Mouse (Mus musculus) spleen, postnatal 10 days (tissue): ENCODE measurements around the gene Mark1.

Source experiments
- DNase-seq, 2 experiments: peaks; one replicate each; pipeline ENCODE4 v3.0.0; 2021 to 2022; ENCODE audit warnings: low spot score in 2 of 2

Gene Mark1

DNA sequence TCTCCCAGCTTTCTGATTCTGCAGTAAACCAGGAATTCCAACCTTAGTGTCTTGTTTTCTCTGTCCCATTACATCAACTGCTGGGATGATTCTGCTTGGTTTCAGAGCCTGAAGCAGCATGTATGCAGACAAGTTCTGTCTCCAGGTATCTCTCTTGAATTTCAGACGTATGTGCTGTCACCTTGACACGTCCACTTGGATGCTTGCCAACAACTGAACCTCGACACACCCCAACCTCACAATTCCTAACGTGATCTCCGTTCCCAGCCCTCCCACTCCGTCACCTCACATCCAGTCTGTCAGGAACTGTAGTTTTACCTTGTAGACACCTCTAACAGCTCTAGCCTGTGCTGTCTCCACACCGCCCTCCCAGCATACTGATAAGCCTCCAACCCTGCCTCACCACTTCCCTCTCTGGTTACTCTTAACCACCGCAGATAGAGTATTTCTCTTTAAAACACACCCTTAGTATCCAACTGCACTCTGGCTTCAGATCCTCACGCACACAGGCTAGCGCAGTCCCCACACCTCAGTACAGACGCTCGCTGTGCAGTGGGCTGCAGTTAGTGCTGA lies 36.2 kb downstream of the Mark1 start:
- DNase-seq = no peak

DNA sequence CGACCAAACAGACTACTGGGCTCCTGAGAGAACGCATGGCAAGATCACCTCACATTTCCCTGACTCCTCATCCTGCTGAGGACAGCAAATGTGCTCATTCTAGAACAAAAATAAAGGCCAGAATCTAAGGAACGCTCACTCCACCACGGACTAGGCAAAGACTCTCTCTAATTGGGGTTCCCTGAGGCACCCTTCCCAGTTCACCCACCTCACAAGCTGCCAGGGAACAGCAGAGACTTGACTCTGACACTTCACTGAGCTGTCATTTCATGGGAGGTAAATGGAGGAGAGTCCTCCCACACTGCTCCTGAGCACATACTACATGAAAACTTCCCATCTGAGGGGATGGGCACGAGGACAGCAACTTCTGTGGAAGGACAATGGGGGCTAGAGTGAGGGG lies 37.5 kb downstream of the Mark1 start:
- DNase-seq = no peak

DNA sequence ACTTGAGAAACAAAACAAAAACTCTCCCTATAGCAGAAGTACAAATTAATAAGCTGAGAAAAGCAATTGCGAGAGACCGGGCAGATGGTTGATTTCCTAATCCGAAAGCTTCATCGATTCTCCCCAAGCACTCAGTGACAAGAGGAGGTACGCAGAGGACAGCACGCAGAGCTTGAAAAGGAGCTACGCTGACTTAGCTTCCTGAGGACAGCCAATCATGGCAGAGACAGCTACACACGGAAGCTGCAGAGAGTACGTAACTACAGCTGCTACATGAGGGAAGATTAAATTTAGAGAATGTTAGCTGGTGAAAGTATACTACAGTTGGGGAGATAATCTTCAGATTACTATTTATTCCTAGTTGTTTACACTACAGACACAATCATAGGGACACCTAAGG lies 40.6 kb downstream of the Mark1 start:
- no peak for DNase-seq

DNA sequence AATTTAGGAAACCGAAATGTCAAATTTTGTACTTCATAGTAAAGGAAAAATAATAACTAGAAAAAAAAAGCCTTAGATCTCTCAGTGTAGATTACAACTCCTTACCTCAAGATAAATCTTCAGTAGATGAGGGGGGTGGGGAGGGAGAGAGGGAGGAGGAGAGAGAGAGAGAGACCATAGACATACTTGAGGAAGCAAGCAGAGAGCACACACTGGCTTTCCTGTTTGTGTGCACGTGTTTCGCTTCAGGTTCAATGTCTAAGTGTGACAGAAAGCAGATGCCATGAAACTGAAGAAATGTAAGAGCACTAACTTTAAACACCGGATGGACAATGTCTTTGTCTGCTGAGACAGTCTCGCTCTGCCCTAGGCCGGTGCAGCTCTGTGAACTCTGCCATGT lies 41.0 kb downstream of the Mark1 start:
- no peak for DNase-seq

DNA sequence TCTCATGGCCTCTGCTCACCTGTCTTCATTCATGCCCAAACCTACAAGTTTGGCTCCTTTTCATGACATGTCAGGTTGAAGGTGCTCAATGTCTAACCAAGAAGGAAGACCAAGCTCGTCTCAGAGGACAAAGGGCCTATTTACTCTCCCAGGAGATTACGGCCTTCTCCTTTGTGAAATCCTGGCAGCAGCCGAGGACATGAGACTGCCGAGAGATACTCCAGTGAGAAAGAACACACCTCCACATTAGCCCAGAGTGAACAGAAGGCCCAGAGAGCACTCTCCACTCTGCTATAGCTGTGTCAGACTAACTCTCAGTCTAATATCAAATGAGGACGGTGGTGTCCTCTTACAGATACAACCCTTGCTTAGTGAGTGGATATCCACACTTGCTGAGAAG lies 47.6 kb downstream of the Mark1 start:
- no peak for DNase-seq

DNA sequence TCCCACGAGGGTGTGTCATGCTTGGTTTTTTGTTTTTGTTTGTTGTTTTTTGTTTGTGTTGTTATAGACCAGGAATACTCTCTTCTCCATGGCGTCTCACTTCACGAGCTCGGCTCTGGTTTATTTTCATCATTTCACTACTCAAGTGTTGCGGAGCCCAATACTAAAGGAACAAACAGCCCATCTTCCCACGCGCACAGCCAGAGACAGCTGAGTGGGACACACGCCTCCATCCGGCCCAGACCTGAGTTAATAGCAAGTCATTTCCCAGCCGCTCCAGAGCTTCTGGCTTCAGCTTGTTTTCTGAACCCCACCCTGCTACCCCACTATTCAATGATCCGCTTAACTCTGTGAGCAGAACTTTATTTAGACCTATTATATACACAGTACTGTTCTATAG lies 48.3 kb downstream of the Mark1 start:
- DNase-seq = no peak

DNA sequence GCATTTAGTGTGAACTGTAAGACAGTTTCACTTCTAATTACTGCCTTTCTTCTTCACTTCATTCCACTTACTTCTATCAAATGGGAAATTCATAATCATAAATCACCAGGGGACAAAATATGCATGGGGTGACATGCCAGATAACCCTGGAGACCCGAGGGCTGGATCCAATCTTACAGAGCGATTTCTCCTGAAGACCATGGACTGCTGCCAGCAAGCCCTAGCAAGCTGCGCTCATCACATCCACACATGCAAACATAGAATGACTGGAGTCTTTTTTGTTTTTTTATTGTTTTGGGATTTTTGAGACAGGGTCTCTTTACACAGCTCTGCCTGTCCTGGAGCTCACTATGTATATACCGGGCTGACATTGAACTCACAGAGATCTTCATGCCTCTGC lies 61.3 kb downstream of the Mark1 start:
- DNase-seq = no peak

DNA sequence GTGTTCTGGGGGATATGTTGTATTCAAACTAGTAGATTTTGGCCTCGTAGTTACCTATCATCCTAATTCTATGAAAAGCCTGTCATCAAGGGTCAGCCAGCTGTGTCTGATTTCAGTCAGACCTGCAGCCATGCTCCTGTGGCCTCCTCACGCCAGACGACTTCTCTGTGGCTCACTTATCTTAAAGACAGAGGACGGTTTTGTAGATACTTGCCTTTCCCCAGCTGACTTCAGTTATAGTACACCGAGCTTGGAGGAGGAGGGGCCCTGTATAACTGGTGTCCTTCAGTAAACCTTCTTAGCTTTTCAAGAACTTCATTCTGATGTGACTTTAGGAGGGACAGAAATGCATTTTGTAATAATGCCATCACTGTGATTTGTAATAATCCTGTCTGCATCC lies 63.4 kb downstream of the Mark1 start:
- no peak for DNase-seq

DNA sequence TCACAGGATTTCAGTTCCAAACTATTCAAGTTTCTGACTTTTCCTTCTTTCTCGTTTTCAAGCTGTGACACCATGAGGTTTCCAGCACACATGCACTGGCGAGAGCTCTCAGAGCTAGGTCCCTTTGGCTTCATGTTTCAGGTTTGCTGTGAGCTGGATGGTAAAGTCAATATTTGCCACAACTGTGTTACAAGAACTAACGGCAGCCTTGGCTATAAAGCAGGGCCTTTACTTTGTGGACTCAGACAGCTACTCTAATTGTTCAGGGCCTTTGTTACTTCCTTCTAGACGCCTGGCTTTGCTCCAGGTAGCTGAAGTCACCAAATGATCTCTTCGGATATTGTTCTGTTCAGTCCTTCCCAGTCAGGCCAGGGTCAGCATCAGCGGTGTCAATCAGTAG lies 63.9 kb downstream of the Mark1 start:
- no peak for DNase-seq

DNA sequence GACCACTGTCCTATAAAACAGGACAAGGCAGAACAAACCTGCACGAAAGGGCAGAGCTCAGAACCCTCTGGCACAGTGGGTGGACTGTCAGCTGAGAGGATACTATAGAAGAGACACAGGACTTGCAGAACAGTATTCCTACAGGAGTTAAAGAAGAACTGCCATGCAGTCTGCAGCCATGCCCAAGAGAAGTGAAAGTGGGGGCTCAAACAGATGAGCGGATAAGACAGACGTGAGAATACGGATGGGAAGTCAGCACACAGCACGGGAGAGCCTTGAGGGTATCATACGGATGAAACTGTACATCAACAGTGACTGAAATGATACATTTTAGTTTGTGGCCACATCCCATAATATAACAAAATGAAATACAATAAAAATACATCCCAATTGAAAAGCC lies 68.3 kb downstream of the Mark1 start:
- DNase-seq = no peak

DNA sequence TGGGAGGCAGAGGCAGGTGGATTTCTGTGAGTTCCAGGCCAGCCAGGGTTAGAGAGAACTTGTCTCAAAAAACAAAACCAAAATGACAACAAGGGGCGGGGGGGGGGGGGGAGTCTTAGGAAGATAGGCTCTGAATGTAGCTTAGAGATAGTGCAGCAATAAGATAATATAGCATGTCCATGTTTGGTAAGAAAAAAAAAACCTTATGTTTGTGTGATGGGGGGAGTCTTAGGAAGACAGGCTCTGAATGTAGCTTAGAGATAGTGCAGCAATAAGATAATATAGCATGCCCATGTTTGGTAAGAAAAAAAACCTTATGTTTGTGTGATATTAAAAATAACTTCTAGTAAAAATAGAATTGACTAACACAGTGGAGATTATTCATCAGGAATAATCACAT lies 71.0 kb downstream of the Mark1 start:
- DNase-seq = no peak

DNA sequence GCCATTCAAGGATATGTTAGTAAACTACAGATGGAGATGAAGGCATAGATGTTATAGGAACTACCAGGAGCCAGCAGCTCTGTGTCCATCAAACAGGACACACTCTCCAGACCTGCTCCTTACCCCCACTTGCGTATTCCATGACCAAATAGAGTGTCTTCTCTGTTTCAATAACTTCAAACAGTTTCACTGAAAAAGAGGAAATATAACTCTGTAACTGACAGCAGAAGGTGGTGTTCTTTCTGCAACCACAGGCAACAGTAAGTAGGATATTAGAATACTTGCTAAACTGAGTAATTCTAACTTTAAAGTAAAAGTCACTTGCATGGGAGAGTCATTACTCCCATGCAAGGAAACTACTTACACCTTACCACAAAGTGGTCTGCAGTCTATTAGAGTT lies 71.5 kb downstream of the Mark1 start:
- no peak for DNase-seq

DNA sequence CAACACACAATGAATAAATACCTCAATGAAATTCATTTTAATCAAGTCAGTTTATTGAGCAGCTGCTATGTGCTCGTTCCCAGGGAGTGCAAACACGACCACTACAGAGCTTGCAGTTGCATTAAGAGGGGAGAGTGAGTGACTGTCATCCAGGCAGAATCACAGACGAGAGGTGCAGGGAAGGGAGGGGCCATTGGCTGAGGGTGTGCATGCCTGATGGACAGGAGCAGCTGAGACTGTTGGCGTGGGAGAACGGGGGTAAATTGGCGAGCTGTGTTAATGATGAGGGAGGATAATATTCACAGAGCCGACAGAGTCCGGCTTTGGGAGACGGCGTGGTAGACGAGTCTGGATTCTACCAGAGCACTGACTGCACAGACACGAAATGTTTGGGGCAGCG lies 76.5 kb downstream of the Mark1 start:
- DNase-seq = no peak

DNA sequence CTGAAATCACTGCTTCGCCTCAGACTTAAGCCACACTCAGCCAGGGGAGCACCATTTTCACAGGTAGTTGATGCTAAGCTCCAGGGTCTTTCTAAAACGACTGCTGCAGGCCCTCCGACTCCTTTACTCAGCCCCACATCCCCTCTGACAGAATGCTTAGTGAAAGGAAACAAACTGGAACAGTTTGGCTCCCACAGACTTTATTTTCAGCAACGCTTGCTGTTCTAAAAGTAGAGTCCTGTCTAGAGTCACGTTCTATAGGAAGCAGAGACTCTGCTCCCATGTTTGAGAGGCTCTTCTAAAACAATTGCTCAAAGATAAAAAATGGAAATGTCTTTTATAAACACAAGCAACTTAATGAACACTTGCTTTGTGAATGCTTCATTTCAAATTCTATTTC lies 79.3 kb downstream of the Mark1 start:
- DNase-seq = no peak

DNA sequence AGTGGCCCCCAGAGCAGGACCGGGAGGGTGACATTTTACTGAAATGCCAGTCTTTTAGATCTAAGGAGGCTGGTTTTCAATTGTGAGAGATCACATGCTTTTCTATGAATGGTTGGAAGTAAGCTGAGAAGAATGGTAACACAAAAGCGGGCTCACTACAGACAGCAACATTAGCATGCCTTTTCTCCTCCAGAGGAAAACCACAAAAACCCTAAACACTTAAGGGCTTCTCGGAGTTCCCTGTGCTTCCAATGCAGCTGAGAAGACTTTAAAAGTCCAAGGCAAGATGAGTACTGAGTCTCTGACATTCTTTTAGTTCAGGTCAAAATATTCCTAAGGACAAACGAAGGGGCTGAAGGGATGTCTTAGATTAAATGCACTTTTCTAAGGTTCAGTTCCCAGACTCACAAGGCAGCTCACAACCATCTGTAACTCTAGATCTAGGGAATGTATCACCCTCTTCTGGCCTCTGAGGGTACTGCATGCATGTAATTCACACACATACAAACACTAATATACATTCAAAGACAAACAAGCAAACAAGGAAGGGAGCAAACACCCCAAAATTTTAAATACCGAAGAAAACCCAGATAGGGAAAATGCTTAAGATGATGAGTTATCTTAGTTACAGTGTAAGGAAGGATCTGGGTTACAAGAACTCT lies 81.0 kb downstream of the Mark1 start:
- no peak for DNase-seq

DNA sequence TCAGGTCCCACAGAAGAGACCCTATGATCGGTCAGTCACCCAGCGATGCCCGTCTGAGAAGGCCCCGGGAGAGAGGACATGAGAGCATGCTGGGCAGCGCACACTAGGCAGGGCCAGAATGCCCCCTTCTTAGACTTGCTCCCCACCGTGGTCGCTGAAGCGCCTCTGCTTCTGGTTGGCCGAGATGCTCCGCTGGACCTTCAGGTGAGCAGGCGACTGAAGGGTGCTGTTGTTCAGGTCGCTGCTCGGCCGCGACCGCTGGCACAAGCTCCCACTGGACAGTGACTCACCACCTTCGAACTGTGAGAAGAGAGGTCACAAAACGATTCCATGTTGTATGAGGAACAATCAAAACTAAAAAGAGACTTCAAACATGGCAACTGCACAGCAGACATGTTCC lies 87.0 kb downstream of the Mark1 start:
- no peak for DNase-seq

DNA sequence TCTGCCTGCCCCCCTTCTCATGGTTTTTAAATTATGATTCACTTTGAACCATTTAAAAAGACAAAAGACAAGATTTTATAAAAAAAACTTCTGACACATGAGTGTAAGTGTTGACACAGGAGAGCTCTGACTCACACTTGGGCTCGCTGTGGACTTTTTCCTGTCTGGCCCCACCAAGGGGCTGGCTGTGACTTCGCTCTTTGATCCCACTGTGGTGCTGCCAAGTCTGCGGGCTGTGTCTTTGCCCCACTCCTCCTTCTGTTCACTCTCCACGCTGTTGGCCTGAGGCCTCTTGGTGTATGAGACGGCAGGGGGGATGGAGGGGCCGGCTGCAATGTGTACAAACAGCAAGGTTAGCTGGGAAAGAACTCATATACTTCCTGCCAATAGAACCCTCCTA lies 87.5 kb downstream of the Mark1 start:
- DNase-seq = no peak

DNA sequence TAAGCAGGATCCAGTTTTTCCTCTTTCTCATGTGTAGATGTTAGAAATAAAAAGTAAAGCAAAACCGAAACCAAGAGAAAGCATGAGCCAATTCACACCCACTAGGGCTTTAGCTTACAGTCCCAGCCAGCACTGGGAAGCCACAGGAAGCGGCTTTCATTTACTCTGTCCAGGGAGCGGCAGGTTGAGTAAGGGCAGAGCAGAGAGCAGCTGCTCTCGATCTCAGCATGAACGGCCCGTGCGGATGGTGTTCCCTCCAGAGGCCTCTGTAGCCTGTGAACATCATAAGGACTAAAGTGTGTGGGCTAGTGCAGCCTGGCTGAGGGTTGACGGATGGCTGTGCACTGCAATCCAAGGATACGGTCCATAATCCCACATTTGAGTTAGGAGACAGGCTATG lies 90.8 kb downstream of the Mark1 start:
- no peak for DNase-seq

DNA sequence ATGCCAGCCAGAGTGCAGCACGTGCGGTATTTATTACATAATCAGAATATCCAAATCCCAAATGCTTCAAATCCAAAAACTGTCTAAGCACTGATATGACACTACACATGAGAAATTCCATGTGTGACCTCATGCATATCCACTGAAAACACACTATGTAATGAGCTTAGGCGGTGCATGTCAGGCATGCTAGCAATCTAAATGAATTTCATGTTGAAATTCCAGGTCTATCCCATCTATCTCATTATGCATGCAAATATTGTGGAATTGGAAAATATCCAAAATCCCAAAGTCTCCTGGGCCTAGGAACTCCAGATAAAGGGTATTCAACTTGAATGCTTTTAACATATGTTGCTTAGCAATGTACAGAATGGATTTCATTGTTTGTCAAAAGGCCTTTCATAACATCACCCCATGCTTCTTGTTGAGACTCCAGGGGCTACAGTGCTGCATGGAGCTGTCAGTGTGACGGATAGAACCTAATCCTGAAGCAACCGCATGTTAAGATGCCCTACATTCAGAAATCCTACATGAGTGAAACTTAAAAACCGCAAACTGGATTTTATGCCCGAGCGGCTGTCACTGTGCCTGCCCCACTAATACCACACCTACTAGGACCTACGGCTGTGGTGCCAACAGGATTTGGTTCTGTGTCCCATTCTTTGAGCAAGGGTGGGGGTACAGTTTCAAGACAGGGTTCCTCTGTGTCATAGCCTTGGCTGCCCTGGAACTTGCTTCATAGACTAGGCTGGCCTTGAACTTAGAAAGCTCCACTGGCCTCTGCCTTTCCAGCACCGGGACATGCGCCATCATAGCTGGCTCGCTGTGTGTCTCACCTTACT lies 93.2 kb downstream of the Mark1 start:
- no peak for DNase-seq

DNA sequence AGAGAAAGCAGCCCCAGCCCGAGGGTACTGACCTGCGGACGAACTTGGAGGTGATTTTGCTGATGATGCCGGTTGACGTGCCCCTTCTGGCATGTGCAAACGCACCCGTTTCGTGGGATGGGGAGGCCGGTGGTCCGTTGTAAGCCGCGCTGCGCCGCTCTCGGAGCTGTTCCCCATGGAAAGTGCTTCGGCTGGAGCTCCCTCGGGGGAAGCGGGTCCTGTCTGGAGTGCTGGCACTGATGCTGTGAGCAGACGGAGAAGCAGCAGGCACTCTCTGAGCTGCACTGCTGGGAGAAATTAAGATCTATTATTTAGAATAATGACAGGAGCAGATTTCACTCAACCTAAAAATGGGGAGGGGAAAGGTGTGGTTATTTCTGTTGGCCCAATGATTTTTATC lies 94.0 kb downstream of the Mark1 start:
- no peak for DNase-seq

DNA sequence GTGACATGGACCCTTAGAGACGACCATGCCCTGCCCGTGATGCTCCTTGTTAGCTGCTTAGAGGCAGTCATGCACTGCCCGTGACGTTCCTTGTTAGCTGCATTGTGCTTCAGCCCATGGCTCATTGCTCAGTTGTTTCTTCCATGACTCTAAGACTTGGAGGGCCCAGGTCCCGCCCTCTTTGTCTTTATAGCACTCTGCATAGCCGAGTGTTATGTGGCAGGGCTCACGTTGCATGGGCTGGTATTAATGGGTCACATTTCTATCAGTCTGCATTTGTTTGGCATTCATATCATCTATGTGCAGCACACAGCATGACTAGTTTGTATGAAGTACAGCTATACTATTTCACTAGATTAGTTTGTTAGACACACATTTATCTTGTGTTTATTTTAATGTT lies 95.7 kb downstream of the Mark1 start:
- no peak for DNase-seq

DNA sequence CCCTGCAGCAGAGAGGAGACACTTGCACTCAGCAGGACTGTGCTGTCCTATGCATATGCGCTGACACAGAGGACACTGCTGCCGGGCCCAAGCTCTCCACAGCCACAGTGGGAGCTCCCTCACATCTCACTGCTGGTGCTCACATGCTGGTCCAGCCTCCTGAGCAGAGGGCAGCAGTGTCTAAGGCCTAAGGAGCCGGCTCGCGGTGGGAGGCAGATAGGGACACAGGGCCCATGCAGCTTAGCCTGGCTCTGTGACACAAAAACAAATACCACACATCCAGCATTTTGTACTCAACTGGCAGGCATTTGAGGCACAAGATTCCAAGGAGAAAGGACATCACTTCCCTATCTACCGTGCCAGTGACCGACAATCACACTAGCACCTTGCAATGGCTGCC lies 96.5 kb downstream of the Mark1 start:
- DNase-seq = no peak

DNA sequence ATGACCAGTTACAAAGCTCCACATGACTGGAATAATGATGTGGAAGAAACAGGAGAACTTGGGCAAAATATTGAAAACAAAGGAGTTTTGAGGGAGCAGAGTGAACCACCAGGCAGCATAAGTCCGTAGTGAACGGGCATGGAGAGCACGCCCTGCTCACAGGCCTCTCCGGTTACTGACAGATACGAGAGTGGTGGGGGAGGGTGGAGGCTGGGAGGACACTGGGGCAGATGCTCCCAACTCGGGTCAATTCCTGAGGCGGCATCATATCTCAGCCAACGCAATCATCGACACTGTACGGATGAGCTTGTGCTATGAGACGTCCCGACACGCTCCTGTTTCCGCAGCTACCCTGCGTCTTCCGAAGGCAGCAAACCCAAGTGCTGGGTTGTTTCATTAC lies 102.0 kb downstream of the Mark1 start:
- DNase-seq = no peak
